Comparison of ENCODE assay signal across 16 mouse cellular contexts in the genomic region with DNA sequence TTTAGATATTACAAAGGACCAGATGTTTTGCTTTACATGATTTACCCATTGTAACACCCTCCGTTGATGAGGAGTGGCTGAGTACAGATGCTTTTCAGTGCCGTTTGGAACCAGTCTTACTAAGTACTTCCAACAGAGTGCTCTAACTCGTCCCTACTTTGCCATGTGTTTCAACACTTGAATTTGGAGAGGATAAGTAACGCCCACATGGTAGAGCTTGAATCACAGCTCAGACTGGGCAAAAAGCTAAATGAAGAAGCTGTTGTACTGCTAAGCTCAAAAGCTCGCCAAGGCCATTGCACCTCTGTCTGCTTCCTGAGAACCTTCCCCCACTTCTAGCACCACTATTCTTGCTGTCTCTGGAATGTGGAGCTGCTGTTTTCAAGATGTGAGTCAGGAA.
A peak's percentile ranks its signal among the peaks of the same experiment; 100 is the strongest.
DNase-seq lines count a peak whose midpoint lies in the region; ATAC-seq and TF ChIP-seq lines count a peak whose summit lies in the region.
"Had no signal": no experiment of that assay in that cellular context is flagged by ENCODE, and none has a peak within 500 bp of the region (broad histone marks: within the 10 kb centered on the region; RNA-seq: fewer than 3 reads in every experiment).

No protein-coding gene starts in this region.

- no peak for TF ChIP-seq POLR2A in brain, embryonic 14.5 days (IDR thresholded peaks at IDR 0.05; ENCODE audit: borderline replicate concordance, extremely low read depth, insufficient read depth, insufficient read length, poor library complexity, severe bottlenecking)

- no peaks in the 10 kb centered on the region for H3K4me1 ChIP-seq in forebrain, postnatal 0 days (ENCODE audit: insufficient read depth)
- no peaks in the 10 kb centered on the region for H3K4me1 ChIP-seq in forebrain, embryonic 15.5 days
- H3K4me1 ChIP-seq: liver, embryonic 15.5 days; midbrain, embryonic 10.5 days had no signal

- no peak overlapping the region for H3K4me3 ChIP-seq in forebrain, postnatal 0 days (ENCODE audit: low read depth, low read length)
- H3K4me3 ChIP-seq in forebrain, embryonic 15.5 days, result no peak overlapping the region
- H3K4me3 ChIP-seq: gastrocnemius, adult 2 months; liver, embryonic 15.5 days; midbrain, embryonic 10.5 days; myocyte had no signal

- 71% methylated on average over 5 of the region's 5 CpGs for WGBS in forebrain, postnatal 0 days
- 80% methylated on average over 5 of the region's 5 CpGs for WGBS in forebrain, embryonic 15.5 days

- H3K4me2 ChIP-seq in forebrain, postnatal 0 days (ENCODE audit: low read depth), result no peak overlapping the region
- H3K4me2 ChIP-seq in forebrain, embryonic 15.5 days (replicated peaks), result no peak overlapping the region
- H3K4me2 ChIP-seq: liver, embryonic 15.5 days had no signal

- no peaks in the 10 kb centered on the region for H3K36me3 ChIP-seq in forebrain, postnatal 0 days (ENCODE audit: insufficient read depth)
- H3K36me3 ChIP-seq in forebrain, embryonic 15.5 days, result no peaks in the 10 kb centered on the region
- H3K36me3 ChIP-seq: liver, embryonic 15.5 days; midbrain, embryonic 10.5 days had no signal

- DNase-seq in forebrain, postnatal 0 days, result peak; percentile 20
- peak; percentile 3 to 37 for DNase-seq in layer of hippocampus, adult 18-20 months (ENCODE audit: low spot score in 2 of 2)
- no peak for DNase-seq in layer of hippocampus, adult 9-10 months (ENCODE audit: low spot score)
- peak; percentile 19 for DNase-seq in brain, embryonic 14.5 days (ENCODE audit: low read depth)
- DNase-seq in lung, postnatal 25 days (ENCODE audit: low spot score), result peak; percentile 21
- DNase-seq in neural tube, embryonic 10.5 days (ENCODE audit: extremely low spot score, low spot score), result no peak
- DNase-seq: adrenal gland, postnatal 14 days; cerebellum, adult 11 months; gastrocnemius, adult 2 months; kidney, postnatal 10 days had no signal

- peak; percentile 34; the same call in 1 of the 2 replicates for ATAC-seq in forebrain, postnatal 0 days
- no peak for ATAC-seq in forebrain, embryonic 15.5 days (replicated peaks)
- ATAC-seq in granulocyte monocyte progenitor cell, adult 5-6 weeks (replicated peaks; ENCODE audit: poor library complexity, severe bottlenecking), result no peak
- ATAC-seq: inflammation-experienced regulatory T-cells, adult 6 months had no signal

- no peaks in the 10 kb centered on the region for H3K9me3 ChIP-seq in forebrain, postnatal 0 days (ENCODE audit: low read length)
- H3K9me3 ChIP-seq in forebrain, embryonic 15.5 days, result no peaks in the 10 kb centered on the region
- H3K9me3 ChIP-seq: liver, embryonic 15.5 days had no signal

- no peak for TF ChIP-seq CTCF in forebrain, postnatal 0 days (IDR thresholded peaks at IDR 0.05; ENCODE audit: low read depth)
- TF ChIP-seq CTCF in brain, embryonic 14.5 days (IDR thresholded peaks at IDR 0.05; ENCODE audit: borderline replicate concordance, extremely low read depth, insufficient read depth, insufficient read length), result no peak

- no peak overlapping the region for H3K27ac ChIP-seq in forebrain, postnatal 0 days (ENCODE audit: low read depth, low read length)
- no peak overlapping the region for H3K27ac ChIP-seq in forebrain, embryonic 15.5 days (replicated peaks)
- H3K27ac ChIP-seq: gastrocnemius, adult 2 months; liver, embryonic 15.5 days; midbrain, embryonic 10.5 days had no signal

- H3K9ac ChIP-seq in forebrain, postnatal 0 days, result no peak overlapping the region
- no peak overlapping the region for H3K9ac ChIP-seq in forebrain, embryonic 15.5 days (replicated peaks)
- H3K9ac ChIP-seq: liver, embryonic 15.5 days had no signal

- no peaks in the 10 kb centered on the region for H3K27me3 ChIP-seq in forebrain, postnatal 0 days (ENCODE audit: insufficient read depth, low read length)
- no peaks in the 10 kb centered on the region for H3K27me3 ChIP-seq in forebrain, embryonic 15.5 days
- H3K27me3 ChIP-seq: liver, embryonic 15.5 days had no signal

Comparison
In these comparisons a context has a peak if more than half of its experiments do, and no peak if none do; other contexts are left out.
1. DNase-seq: peak in forebrain, postnatal 0 days (single experiment), layer of hippocampus, adult 18-20 months (2 of 2), brain, embryonic 14.5 days (single experiment) and lung, postnatal 25 days (single experiment); none in layer of hippocampus, adult 9-10 months (single experiment) and neural tube, embryonic 10.5 days (single experiment).